Mouse (Mus musculus) lung, embryonic 14.5 days (tissue): Measurements from ENCODE around the gene 4930505A04Rik. TPM values are rescaled to one million over a fixed set of nuclear protein-coding genes. Genes with fewer than 3 reads are reported as not detected.

Experiments used
- ATAC-seq: fragments of 200-750 bp; cut with Nextera tagmentation; 2 replicates; pipeline ENCODE4 v1.8.0; 2017; ENCODE audit warnings: mild to moderate bottlenecking, moderate TSS enrichment, moderate library complexity; ENCODE audit not compliant: insufficient read depth
- DNase-seq: peaks from one replicate; pipeline ENCODE4 v3.0.0-alpha.2; 2015
- H3K27ac ChIP-seq: fragments of 300-500 bp; sonication (generic); 2 replicates; pipeline ENCODE4 v1.5.1; 2014; ENCODE audit warnings: low read depth, mild to moderate bottlenecking, moderate library complexity
- H3K27me3 ChIP-seq: fragments of 300-500 bp; sonication (generic); 2 replicates; pipeline ENCODE4 v1.6.1; 2014; ENCODE audit warnings: low read length, control low read depth; ENCODE audit not compliant: insufficient read depth
- H3K36me3 ChIP-seq: fragments of 300-500 bp; sonication (generic); 2 replicates; pipeline ENCODE4 v1.6.1; 2014; ENCODE audit warnings: control low read depth; ENCODE audit not compliant: insufficient read depth
- H3K4me1 ChIP-seq: fragments of 300-500 bp; sonication (generic); 2 replicates; pipeline ENCODE4 v1.6.1; 2014; ENCODE audit warnings: antibody characterized with exemption, control low read depth; ENCODE audit not compliant: insufficient read depth
- H3K4me2 ChIP-seq: fragments of 300-500 bp; sonication (generic); 2 replicates; pipeline ENCODE4 v1.6.1; 2014; ENCODE audit warnings: mild to moderate bottlenecking
- H3K4me3 ChIP-seq: fragments of 300-500 bp; sonication (generic); 2 replicates; pipeline ENCODE4 v1.5.1; 2014; ENCODE audit warnings: low read depth, low read length
- H3K9ac ChIP-seq: fragments of 300-500 bp; sonication (generic); 2 replicates; pipeline ENCODE4 v1.6.1; 2014
- H3K9me3 ChIP-seq: fragments of 300-500 bp; sonication (generic); 2 replicates; pipeline ENCODE4 v1.6.1; 2016; ENCODE audit warnings: low read depth, low read length, control low read depth
- CTCF ChIP-seq: IDR thresholded peaks from 2 replicates; pipeline ENCODE4 v1.5.1; 2016; ENCODE audit warnings: antibody characterized with exemption, low read depth
- WGBS: fragments of 180-500 bp; shearing (Covaris S2); extraction: QIAGEN DNeasy Blood & Tissue Kit; methylation state at CpG from one replicate; pipeline ENCODE4 v1.1.7; 2014; 5-methylcytosine and 5-hydroxymethylcytosine counted together
- polyA plus RNA-seq: library from polyadenylated mRNA; unstranded; fragments of >200 nt; fragmentation: Nextera tagmentation; extraction: Ambion mirVana; gene quantifications from 2 replicates; pipeline ENCODE4 v1.2.1, GENCODE M21; 2014

4930505A04Rik gene
- polyA plus RNA-seq, 1 experiment from 2014 or later, result not detected

- ATAC-seq (no peak), DNase-seq (no peak)
- Histone ChIP-seq H3K4me3 (no peak overlapping the region), H3K27ac (no peak overlapping the region), H3K4me2 (no peak overlapping the region), H3K27me3 (no peaks in the 10 kb centered on the region), H3K4me1 (no peaks in the 10 kb centered on the region), H3K9me3 (no peaks in the 10 kb centered on the region), H3K9ac (no peak overlapping the region), H3K36me3 (no peaks in the 10 kb centered on the region)
- WGBS, result 78% methylated on average over 2 of the region's 2 CpGs
- no peak for TF ChIP-seq CTCF
These were observed 38.2 kb downstream of the 4930505A04Rik start for GRCm38 (mm10) chr11:30433256-30433950.

DNA sequence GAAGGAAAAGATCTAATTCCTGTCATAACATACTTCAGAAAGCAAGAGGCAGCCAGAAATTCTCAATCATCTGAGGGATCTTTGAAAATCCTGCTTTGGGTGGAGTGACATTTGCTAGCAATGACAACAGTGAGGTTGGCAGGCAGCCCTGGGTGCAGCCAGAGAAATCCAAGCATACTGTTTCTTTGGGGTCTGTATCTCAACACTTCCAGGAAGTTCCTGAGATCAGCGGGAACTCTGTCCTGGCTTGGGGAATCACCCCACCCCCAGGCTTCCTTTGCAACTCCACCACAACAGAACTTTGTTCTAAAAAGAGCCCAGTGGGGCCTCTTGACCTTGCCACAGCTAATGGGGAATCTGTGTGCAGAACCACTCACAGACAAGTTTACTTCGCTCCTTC is 66.0 kb downstream of the 4930505A04Rik start:
- no peak overlapping the region for H3K4me2 ChIP-seq
- WGBS, result 34% methylated on average over 2 of the region's 2 CpGs
- DNase-seq, result peak; percentile 72
- no peaks in the 10 kb centered on the region for H3K27me3 ChIP-seq
- H3K9ac ChIP-seq, result no peak overlapping the region
- H3K27ac ChIP-seq, result peak overlapping the region; percentile 60; the same call in 1 of the 2 replicates
- H3K4me3 ChIP-seq, result no peak overlapping the region
- no peaks in the 10 kb centered on the region for H3K36me3 ChIP-seq
- H3K9me3 ChIP-seq, result no peaks in the 10 kb centered on the region
- peak; percentile 76; the same call in 1 of the 2 replicates for ATAC-seq
- TF ChIP-seq CTCF, result no peak
- H3K4me1 ChIP-seq, result peaks cover 8% of the 10 kb centered on the region; the same call in 1 of the 2 replicates

GRCm38 (mm10) chr11:30404619-30405200 is 66.9 kb downstream of the 4930505A04Rik start:
- H3K27ac ChIP-seq, result peak overlapping the region; percentile 71
- no peak overlapping the region for H3K4me2 ChIP-seq
- peak; percentile 75 for ATAC-seq
- no peaks in the 10 kb centered on the region for H3K36me3 ChIP-seq
- no peak overlapping the region for H3K4me3 ChIP-seq
- no peaks in the 10 kb centered on the region for H3K9me3 ChIP-seq
- DNase-seq, result peak; percentile 51
- H3K27me3 ChIP-seq, result no peaks in the 10 kb centered on the region
- 27% methylated on average over 4 of the region's 4 CpGs for WGBS
- no peak overlapping the region for H3K9ac ChIP-seq
- TF ChIP-seq CTCF, result no peak
- H3K4me1 ChIP-seq, result peaks cover 8% of the 10 kb centered on the region; the same call in 1 of the 2 replicates

DNA sequence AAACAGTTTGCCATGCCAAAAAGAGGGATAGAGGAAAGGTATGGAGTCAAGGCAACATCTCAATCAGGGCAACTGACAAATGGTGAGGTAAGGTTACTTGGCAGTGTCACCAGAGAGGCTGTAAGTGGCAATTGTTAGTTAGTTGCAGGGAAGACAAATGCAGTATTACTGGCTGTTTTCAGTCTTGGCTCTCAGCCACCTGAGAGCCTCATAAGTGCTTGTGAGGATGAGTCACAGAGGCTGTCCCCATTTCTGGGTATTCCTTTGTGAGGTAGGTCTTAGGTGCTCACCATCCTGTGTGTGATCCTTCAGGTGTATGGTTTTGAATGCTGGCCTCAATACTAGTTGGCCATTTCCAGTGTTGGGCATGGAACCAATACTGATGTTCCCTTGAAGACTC is 77.3 kb downstream of the 4930505A04Rik start:
- Histone ChIP-seq H3K9ac (no peak overlapping the region), H3K4me2 (no peak overlapping the region), H3K27me3 (no peaks in the 10 kb centered on the region), H3K36me3 (no peaks in the 10 kb centered on the region), H3K4me3 (no peak overlapping the region), H3K9me3 (no peaks in the 10 kb centered on the region), H3K4me1 (no peaks in the 10 kb centered on the region), H3K27ac (no peak overlapping the region)
- DNase-seq (peak; percentile 24), ATAC-seq (no peak)
- no peak for TF ChIP-seq CTCF

DNA sequence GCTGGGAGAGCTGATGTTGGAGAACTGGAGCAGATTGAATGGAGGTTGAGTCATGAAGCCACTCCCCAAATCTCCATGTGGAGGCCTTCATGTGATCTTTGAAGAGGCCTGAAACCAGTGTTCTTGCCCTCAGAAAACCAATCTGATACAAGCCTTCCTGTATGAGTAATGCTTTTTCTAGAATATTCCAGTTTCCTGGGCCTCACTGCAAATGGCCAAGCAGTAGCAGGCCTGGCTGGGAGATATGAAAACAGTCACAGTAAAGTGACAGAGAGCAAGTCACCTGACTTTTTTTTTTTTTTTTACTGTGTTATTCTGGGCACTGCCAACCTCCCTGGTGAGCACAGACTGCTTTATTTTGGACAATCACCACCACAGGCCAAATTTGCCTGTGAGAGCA is 88.6 kb downstream of the 4930505A04Rik start:
- no peaks in the 10 kb centered on the region for H3K36me3 ChIP-seq
- no peak overlapping the region for H3K9ac ChIP-seq
- H3K27me3 ChIP-seq, result no peaks in the 10 kb centered on the region
- no peaks in the 10 kb centered on the region for H3K4me1 ChIP-seq
- H3K4me2 ChIP-seq, result no peak overlapping the region
- H3K4me3 ChIP-seq, result no peak overlapping the region
- no peaks in the 10 kb centered on the region for H3K9me3 ChIP-seq
- no peak overlapping the region for H3K27ac ChIP-seq
- DNase-seq, result no peak
- TF ChIP-seq CTCF, result no peak
- ATAC-seq, result no peak

Other genes with a start within 250 kb of the 4930505A04Rik start
- 164 and 168 TPM in 2 replicates for gene Sptbn1, start 203.7 kb downstream of the 4930505A04Rik start, polyA plus RNA-seq
- 28.3 and 29.9 TPM in 2 replicates for gene Acyp2, start 177.8 kb upstream of the 4930505A04Rik start, polyA plus RNA-seq